Mouse (Mus musculus) kidney, postnatal 36 days (tissue): ENCODE measurements around the gene Hs1bp3.

ENCODE experiments used
- DNase-seq, 2 experiments: peaks; one replicate each; pipeline ENCODE4 v3.0.0; 2021 to 2022; ENCODE audit warnings: mixed read lengths in 2 of 2

Hs1bp3 gene

DNA sequence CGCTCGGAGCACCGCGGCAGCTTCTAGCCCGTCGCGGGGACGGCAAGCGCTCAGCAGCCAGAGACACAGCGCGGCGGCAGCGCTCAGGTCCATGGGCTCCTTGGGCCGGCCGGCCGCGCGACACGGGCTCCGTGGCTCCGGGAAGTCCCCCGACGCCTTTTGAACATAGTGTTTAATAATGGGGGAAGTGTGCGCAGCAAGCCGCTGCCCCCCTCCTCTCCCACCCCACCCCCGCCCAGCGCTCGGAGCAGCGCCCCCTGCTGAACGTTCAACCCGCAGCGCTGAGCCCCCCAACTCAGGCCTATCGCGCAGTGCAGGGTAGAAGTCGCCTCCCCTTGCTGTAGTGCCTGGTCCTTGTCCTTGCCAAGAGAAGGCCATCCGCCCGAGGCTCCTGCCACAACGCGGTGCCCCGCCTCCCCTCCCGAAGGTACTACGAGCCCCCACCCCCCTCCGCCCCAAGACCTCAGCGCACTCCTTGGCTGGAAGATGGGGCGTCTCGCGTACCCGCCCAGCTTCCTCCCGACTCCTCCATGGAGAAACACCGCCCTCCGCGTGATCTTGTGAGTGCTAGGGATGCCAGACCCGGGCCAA is 11.3 kb upstream of the Hs1bp3 start, which contains the start of gene Gdf7:
Gene Gdf7, minus strand, starts transcription at position 114 of the 591 bp plus-strand sequence.
- DNase-seq = no peak

DNA sequence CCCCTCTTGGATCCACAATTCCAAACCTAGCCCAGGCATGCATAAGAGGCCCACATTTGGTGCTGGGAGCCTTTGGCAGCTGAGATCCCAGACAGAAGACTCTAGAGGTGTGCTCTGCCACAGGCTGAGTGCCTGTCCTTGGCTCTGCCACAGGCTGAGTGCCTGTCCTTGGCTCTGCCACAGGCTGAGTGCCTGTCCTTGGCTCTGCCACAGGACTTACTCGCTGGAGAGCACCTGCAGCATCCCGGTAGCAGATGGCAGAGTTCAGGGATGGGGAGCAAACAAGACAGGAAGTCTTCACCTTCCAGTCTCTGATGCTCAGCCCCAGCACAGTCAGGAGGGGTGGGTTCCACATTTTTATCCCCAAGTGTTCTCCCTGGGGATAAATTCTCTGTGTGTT is 8.0 kb upstream of the Hs1bp3 start:
- DNase-seq = no peak

DNA sequence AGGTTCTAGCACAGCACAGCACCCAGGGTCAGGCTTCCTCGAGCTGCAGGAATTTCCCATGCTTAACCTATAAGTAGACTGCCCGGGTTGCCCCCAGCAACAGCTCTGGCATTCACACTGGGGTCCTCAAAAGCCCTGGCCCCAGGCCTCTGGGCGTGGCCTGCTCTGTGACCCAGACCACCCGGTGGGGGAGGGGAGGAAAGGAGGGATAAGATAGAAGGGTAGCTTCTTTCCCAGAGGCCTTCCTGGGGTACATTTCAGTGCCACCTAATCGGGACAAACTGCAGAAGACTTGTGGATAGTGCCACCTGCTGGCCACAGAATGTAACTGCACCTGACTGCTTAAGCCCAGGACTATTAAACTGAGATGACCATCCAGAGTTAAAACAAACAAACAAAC is 6.8 kb upstream of the Hs1bp3 start:
- DNase-seq = peak; percentile 58 to 82

DNA sequence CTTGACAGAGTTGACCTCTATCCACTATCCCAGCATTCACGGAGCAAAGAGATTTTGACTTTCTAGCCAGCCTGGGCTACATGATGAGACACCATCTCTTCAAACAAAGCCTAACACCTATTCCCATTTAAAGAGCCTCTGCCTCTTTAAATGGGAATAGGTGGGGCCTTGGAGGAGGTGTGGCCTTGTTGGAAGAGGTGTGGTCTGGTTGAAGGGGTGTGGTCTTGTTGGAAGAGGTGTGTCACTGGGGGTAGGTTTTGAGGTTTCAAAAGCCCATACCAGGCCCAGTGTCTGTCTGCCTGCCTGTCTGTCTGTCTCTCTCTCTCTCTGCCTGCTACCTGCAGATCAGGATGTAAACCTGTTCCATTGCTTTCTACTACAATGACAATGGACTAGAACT is 6.3 kb upstream of the Hs1bp3 start:
- DNase-seq = no peak

DNA sequence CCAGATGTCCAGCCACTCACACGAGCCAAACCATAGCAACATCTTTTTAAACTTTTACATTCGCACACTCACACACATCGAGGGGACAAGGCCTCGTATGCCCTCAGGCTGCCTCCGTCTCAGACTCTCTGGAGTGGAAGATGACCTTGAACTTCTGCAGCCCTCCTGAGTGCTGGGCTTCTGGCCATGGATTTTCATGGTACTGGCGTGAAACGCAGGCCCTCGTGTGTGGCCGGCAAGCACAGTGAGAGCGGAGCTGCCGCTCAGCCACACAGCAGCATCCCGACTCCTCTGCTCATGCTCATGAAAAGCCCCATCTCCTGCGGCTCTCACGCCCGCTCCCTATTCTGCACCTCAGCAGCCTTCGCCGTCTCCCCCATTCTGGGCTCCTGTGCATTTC is 2.2 kb upstream of the Hs1bp3 start:
- no peak for DNase-seq

DNA sequence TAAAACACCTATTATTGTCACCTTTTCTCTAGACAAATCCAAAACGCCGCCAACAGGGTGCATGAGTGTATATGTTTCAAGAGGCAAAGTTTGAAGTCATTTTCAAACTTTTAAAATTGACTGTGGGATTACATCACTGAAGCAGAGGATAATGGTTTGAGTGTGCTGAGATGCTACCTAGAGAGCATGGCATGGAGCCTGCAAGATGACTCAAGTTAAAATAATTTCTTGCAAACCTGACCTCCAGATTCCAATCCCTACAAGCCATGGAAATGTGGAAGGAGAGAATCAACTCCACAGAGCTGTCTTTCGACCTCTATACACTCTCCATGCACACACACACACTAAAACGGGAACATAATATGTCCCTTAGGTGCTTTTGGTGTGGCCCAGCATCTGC is 966 bp upstream of the Hs1bp3 start:
- DNase-seq = no peak

DNA sequence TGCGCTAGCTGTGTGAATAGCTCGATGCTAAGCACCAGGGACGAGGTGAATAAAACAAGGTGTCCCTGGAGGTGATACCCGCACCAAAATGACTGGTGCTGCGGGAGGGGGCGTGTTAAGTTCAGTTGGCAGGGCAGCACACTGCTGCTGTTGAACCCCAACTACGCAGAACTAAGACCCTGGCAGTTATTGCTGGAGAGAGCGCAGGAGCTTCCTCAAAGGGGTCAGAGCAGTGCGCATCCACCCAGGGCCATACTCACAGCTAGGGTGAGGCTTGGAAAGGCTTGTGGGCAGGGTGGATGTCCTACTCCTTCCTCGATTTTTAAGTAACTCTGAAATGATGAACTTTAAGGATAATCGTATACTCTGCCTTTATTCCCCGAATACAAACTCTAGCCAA is 541 bp downstream of the Hs1bp3 start:
- DNase-seq = peak in 1 of 2 experiments; percentile 46

DNA sequence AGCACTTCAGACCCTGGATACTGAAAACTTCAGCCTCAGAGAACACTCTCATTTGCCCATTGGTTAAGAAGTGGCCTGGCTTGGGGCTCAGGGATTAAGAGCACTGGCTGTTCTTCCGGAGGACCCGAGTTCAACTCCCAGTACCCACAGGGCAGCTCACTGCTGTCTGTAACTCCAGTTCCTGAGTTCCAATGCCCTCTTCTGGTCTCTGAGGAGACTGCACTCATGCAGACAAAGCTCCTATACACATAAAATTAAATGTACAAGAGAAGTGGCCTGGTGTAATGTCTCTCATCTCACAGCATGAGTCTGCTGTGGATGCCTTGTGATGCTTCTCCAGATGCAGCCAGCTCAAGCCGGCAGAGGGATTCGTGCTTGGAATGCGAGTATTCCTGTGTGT is 3.3 kb downstream of the Hs1bp3 start:
- no peak for DNase-seq

DNA sequence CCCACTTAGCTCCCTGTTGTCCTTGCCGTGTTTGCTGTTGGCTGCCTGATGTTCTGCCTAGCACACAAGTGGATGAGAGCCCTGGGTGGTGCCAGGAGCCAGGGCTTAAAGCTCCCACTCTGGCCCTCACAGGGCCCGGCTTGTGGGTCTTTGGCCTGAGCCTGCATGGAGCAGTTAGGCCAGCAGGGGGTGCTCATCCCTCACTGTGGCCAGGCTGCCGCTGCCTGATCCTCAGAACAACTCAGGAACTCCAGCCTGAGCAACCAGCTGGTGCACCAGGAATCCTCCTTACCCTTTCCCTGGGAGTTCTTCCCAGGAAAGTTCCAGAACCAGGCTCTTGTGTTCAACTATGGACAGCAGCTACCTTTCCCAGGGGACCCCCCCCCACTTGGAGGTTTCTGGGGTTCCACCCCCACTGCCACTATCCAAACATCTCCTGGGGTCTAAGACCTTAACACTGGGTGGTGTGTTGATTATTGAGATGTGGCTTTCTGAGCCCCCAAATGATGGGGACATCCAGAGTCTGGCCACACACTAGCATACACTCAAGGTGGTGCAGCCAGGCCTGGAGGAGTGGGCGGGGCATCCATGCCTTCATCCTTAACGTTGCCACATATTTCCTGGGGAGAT is 7.0 kb downstream of the Hs1bp3 start:
- DNase-seq = peak; percentile 77 to 92

DNA sequence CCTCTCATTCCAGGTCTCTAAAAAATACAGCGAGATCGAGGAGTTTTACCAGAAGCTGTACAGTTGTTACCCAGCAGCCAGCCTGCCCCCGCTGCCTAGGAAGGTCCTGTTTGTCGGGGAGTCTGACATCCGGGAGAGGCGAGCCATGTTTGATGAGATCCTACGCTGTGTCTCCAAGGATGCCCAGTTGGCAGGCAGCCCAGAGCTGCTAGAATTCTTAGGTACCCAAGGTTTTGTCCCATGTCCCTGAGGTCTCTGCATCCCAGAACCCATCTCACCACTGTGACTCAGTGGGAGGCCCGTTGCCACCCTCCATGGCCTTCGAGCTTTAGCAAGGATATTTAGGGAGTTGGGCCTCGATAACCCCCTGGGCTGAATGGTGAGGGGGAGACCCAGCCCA is 8.3 kb downstream of the Hs1bp3 start:
- no peak for DNase-seq

DNA sequence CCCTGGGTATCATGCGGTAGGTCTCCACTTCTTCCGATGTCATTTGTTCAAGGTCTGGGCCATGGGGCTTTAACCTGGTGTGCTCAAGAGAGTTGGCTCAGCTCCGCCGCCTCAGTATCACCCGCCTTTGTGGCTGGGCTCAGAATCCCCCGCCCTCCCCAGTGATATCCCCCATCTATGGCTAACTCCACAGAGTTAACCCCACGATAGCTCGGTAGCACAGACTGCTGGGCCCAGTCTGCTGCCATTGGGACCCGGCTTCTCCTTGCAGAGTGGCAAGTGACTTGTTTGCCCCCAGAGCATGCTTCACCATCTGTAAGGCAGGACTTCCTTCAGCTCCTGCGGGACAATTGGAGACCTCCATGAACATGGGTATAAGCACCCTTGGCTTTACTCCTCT is 10.9 kb downstream of the Hs1bp3 start:
- DNase-seq = no peak

DNA sequence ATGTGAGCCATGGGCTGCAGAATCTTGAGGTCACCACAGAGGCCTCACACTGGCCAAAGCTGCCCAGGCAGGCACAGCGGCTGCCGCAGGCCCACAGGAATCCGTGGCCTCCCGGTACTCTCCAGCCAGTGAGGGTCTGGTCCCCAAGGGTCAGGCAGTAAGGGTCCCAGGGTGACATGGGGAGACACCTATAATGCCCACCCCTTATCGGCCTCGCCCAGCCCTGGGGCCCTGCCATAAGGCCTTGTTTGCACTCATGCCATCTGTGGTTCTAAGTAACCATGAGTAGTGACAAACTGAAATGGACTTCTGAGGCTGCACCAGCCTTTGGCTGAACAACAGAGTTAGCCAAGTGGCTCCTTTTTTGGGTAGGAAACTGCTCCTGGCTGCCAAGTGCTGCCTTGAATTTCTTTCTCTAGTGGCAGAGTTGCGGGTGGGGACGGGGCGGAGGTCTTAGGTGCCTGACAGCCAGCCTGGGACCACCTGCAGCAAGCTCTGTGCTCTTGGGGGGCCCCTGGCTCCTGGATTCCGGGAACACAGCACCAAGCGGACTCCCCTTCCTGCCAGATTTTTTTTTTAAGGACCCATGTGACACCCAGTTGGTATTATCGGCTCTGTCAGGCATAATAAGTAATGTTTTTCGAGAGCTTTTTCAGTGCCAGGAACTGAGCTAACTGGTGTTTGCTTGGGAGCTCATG is 12.2 kb downstream of the Hs1bp3 start:
- DNase-seq = no peak

DNA sequence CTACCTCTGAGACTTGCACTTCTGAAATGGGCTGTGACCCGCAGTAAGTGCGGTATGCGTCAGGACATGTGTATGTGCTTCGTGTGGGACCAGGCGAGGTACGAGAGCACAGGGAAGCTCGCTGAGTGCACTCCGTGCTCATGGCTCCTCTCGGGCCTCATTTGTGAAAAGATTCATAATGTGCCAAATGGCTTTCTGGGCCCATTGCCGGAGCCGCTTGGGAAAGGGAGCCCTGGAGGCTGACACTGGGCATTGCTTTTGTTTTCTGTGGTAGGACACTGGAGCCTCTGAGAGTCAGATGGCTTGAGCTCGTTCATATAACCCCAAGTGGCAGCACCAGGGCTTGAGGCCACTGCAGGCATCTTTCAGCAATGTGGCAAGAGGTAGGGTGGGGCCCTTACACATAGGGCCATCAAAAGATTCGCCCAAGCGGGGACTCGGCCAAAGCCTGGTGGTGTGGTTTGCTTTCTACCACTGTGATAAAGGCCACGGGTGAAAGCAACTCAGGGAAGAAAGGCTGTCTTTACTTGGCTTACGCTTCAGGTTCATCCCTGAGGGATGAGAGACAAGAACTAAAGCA is 12.8 kb downstream of the Hs1bp3 start:
- DNase-seq = no peak

DNA sequence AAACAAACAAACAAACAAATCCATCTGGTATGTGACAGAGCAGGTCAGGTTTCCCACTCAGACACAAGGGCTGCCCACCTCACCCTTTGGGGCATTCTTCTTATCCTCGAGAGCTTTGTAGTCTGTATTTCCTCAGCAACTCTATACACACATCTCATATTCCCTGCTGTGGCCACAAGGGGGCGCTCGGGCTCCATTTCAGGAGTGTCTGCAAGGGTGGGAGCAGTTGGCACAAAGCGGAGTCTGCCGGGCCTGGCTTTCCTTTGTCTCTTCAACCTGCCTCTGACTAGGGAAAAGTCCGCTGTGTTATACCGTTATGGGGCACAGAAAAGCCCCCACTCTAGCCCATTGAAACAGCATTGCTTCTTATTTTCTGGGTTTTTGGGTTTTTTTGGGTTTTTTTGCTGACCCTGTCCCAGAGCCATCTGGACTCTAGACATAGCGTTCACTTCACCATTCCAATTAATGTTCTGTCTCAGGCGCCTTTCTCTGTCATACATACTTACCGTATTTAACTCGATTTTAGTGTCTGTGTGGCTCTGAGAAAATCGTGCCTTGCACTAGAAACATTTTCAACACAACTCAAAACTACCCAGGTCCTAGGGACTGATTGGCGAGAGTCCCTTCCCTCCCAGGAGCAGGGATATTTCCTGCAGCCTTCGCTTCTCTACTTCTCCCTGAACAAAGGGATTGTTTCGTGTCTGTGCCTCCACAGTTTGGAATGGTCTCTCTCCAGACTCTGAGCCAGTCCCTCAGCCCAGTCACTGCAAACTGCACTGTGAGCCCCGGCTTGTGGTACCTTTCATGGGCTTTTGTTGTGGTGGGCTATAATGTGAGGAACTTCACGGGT is 13.8 kb downstream of the Hs1bp3 start:
- peak; percentile 93 to 96 for DNase-seq

DNA sequence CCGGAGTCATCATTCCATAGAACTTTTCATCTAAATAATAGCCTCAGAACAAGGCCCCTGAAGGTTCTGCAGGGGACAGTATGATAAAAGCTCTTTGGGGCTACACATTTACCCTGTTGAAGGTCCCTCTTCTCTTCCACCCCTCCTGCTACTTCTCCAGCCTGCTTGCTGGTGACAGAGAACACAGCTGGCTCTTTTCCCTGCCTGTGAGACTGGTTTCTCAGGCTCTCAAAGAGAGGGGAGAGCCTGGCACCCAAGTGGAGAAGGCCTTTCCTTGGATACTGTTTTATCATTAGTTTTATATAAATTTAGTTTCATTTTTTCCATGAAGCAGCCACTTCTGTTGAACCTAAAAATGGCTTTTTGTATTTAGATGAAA is 14.4 kb downstream of the Hs1bp3 start:
- DNase-seq = no peak

DNA sequence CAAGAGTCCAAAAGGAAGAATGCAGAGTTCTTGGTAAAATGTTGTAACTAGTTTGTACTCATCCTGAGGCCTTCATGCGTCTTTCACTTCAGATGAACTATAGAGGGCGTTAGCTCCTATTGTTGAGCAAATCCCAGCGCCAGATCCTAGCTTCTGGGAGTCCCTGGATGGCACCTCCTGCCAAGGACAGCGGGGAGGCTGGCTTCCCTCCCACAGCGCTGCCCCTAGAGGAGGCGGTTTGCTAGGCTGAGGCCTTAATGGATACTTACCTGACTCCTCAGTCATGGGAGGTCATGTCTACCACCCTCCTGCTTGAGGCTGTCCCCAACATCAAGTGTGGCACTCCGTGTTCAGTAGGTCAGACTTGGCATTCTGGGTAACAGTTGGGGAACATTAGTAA is 16.0 kb downstream of the Hs1bp3 start:
- DNase-seq = no peak

DNA sequence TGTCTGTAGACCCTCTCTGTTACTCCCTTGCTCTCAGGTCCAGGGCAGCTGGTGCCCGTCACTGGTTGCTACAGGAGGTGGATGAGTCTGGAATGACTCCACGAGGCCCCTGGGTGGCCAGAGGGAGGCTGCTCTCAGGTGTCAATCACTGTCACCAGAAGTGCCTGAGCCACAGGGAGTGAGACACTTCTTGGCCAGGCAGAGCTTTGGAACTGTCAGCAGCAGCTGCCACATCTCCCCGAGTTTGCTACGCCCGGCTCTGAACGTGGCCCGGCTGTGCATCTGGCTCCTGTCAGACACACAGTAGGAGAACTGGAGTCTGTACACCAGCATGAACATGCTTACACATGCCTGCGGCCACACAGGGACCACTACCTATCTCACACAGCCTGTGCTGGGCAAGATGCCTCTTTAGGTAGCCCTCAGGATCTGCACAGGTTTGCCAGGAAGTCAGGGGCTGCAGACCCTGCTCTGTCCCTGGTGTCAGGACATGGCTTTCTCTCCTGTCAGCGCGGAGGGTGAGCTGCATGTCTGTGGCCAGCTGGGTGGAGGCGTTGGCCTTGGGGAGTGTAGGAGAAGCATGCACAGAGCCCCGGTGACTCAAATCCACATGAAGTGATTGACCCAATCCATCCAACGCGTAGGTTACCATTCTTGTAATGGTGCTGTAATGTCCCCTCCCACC is 18.4 kb downstream of the Hs1bp3 start:
- DNase-seq = no peak

DNA sequence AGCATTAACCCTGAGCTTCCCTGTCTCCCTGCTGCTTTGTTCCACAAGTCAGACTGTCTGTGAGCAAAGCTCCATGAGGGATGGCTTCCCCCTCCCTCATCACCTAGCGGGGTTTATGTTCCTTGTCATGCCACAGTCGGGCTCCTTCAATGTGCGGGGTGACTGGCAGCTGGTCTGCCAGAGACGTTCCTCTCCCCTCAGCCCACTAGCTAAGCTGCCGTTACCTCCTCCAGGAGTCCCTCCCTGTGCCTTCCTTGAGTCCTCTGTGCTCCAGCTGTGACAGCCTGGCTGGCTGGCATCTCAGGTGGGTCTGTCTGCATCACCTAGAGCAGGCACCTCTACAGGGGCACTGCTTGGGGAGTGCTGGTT is 18.9 kb downstream of the Hs1bp3 start:
- DNase-seq = no peak

DNA sequence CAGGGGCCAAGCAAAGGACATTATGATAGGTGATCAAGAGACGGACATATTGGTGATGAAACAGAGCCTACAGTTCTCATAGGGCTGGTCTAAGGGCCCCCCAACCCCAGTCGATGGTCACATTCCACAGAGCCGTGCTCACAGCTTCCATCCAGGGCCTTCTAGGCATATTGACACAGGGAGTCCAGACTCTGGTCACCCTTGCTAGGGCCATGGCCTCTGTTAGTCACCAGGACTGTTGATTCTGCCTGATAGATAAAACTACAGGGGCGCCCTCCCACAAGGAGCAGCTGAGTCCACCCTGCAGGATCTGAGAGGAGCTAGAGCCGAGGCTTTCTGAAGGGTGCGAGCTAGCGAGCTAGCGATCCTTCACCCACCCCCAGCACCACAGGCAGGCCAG is 20.4 kb downstream of the Hs1bp3 start:
- no peak for DNase-seq

DNA sequence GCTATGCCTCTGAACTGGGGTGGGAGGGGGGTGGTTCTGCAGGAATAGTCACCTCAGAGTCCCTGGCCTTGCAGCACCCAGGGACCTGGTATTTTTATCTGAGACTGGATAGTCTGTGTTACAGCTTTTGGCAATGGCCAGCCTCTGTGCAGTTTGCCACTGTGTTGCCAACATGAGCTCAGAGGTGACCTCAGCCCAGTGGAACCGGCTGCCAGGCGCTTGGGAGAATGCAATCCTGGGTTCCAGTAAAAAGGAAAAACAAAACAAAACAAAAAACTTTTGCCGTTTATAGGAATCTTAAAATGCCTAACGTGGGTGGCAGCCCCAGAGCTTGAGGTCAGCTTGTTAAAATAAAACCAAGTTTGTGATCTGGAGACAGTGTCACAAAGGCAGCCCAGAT is 21.0 kb downstream of the Hs1bp3 start:
- DNase-seq = peak; percentile 42 to 58

DNA sequence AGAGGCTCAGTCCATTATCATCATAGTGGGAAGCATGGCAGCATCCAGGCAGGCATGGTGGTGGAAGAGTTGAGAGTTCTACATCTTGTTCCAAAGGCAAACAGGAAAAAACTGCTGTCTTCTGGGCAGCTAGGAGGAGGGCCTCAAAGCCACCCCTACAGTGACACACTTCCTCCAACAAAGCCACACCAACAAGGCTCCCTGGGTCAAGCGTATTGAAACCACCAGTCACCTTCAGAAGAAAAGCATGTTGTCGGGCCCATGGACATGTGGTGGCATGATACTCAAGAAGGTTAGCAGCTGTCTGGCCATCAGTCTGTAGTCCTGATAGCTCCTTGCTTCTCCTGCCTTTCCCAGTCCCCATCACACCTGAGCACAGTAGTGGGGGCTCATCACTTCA is 22.3 kb downstream of the Hs1bp3 start:
- DNase-seq = no peak

DNA sequence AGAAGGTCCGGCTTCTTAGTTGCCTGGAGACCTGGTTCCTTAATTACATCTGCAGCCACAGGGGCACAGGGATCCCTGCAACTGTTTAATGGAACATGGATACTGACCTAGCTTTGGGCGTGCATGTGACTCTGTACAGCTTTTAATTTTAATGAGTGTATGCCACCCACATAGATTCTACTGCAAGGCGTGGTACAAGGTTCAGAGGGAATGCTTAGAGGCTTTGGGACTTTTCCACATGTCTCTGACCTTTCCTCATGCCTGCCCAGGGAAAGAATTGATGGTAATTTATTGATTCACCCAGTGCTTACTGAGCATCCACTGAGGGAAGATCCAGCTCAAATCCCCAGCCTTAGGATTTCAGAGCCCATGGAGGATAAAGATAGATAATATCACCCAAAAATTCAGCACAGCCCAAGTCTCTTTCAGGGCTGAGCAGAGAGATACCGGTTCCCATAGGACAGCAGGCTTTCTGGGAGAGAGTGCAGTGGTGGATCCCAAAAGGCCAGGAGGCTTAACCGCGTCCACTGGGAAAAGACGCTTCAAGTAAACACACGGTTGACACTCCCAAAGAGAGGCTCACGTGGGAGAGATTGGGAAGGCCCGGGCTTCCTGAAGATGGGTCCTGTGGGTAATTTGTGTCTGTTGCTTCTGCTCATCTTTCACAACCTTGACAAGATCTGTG is 23.5 kb downstream of the Hs1bp3 start:
- DNase-seq = no peak
